Mouse (Mus musculus) cerebellum, adult 2 months (tissue): ENCODE data around the gene Ripk1. TPM values are rescaled to one million over a fixed set of nuclear protein-coding genes. Genes with fewer than 3 reads are reported as not detected.

Source experiments
- DNase-seq, 2 experiments: peaks; one replicate each; pipeline ENCODE4 v3.0.0; 2021
- H3K27ac ChIP-seq: fragments of 200-500 bp; 2 replicates; pipeline ENCODE4 v1.5.1; 2012; ENCODE audit warnings: low read length, control low read depth, inconsistent platforms; ENCODE audit not compliant: insufficient read depth
- H3K27me3 ChIP-seq: fragments of 200-500 bp; 2 replicates; pipeline ENCODE4 v1.6.1; 2012; ENCODE audit warnings: inconsistent platforms, mild to moderate bottlenecking, low read length, moderate library complexity; ENCODE audit not compliant: control insufficient read depth, insufficient read depth
- H3K4me1 ChIP-seq: fragments of 200-500 bp; 2 replicates; pipeline ENCODE4 v1.6.1; 2011; ENCODE audit warnings: low read length; ENCODE audit not compliant: control insufficient read depth, insufficient read depth
- H3K4me3 ChIP-seq: fragments of 200-500 bp; replicated peaks from 2 replicates; pipeline ENCODE3; 2011; ENCODE audit warnings: mild to moderate bottlenecking, low read depth, low read length, control low read depth; ENCODE audit not compliant: insufficient read depth
- CTCF ChIP-seq: fragments of 200-500 bp; IDR thresholded peaks from 2 replicates; pipeline ENCODE4 v1.5.1; 2011; ENCODE audit warnings: low read depth, mild to moderate bottlenecking, control low read depth, low read length, moderate library complexity, borderline replicate concordance; ENCODE audit not compliant: insufficient read depth
- POLR2A ChIP-seq: fragments of 200-500 bp; IDR thresholded peaks from 2 replicates; pipeline ENCODE4 v1.6.1; 2011; ENCODE audit warnings: low read length, control low read depth, borderline replicate concordance; ENCODE audit not compliant: insufficient read depth
- WGBS: fragments of 180-500 bp; shearing (Covaris S2); methylation state at CpG from one replicate; pipeline ENCODE4 v1.1.7; 2018; 5-methylcytosine and 5-hydroxymethylcytosine counted together
- polyA plus RNA-seq: library from polyadenylated mRNA; depleted of rRNA; stranded (reverse); fragments of >200 nt; gene quantifications from 2 replicates; pipeline ENCODE4 v1.2.3, GENCODE M21; 2012; rRNA removed

The Ripk1 gene
- polyA plus RNA-seq: 3.4 and 3.8 TPM in 2 replicates

GRCm38 (mm10) chr13:34002058-34003006, at the start of gene Ripk1, which contains the start of gene Serpinb6a:
Gene Ripk1, plus strand, starts transcription at chr13:34002363.
Gene Serpinb6a, minus strand, starts transcription at chr13:34002794.
- under 1% methylated on average over 91 of the region's 92 CpGs for WGBS

GRCm38 (mm10) chr13:33952947-33953346, 49.2 kb upstream of the Ripk1 start:
- WGBS: 86% methylated on average over 2 of the region's 2 CpGs
- no peaks in the 10 kb centered on the region for H3K27me3 ChIP-seq
- H3K27ac ChIP-seq: no peak overlapping the region
- no peak overlapping the region for H3K4me3 ChIP-seq
- no peaks in the 10 kb centered on the region for H3K4me1 ChIP-seq
- no peak for TF ChIP-seq POLR2A
- TF ChIP-seq CTCF: no peak
- no peak for DNase-seq

More at GRCm38 (mm10) chr13:34002058-34003006, at the start of gene Ripk1, which contains the start of gene Serpinb6a:
- Histone ChIP-seq H3K4me1 (no peaks in the 10 kb centered on the region; the same call in 1 of the 2 replicates), H3K27me3 (no peaks in the 10 kb centered on the region), H3K27ac (peak within 1 kb of the TSS; percentile 49), H3K4me3 (peak within 1 kb of the TSS; percentile 80)
- no peak; the same call in 1 of the 2 replicates for TF ChIP-seq POLR2A
- TF ChIP-seq CTCF: peak; percentile 34; the same call in 1 of the 2 replicates
- peak; percentile 89 for DNase-seq

GRCm38 (mm10) chr13:33956571-33957421, 45.4 kb upstream of the Ripk1 start:
- no peaks in the 10 kb centered on the region for H3K27me3 ChIP-seq
- H3K4me1 ChIP-seq: no peaks in the 10 kb centered on the region

GRCm38 (mm10) chr13:33959771-33960170, 42.4 kb upstream of the Ripk1 start:
- Histone ChIP-seq H3K27ac (no peak overlapping the region), H3K4me3 (no peak overlapping the region), H3K4me1 (no peaks in the 10 kb centered on the region), H3K27me3 (no peaks in the 10 kb centered on the region)
- no peak for DNase-seq
- WGBS: 96% methylated on average over 2 of the region's 2 CpGs
- TF ChIP-seq CTCF (no peak), POLR2A (no peak)

More at GRCm38 (mm10) chr13:33956571-33957421, 45.4 kb upstream of the Ripk1 start:
- Histone ChIP-seq H3K27ac (no peak overlapping the region), H3K4me3 (no peak overlapping the region)
- TF ChIP-seq POLR2A (no peak), CTCF (no peak; the same call in 1 of the 2 replicates)
- DNase-seq: peak in 1 of 2 experiments; percentile 45
- WGBS: 37% methylated on average over 6 of the region's 6 CpGs

GRCm38 (mm10) chr13:33964206-33965046, 37.7 kb upstream of the Ripk1 start, which contains the start of gene Nqo2:
Gene Nqo2, plus strand, starts transcription at chr13:33964687.
- TF ChIP-seq CTCF (peak; percentile 39; the same call in 1 of the 2 replicates), POLR2A (peak; percentile 41; the same call in 1 of the 2 replicates)
- 2% methylated on average over 22 of the region's 22 CpGs for WGBS
- H3K4me1 ChIP-seq: no peaks in the 10 kb centered on the region
- peak within 1 kb of the TSS; percentile 21; the same call in 1 of the 2 replicates for H3K27ac ChIP-seq
- DNase-seq: peak; percentile 69 to 72
- H3K27me3 ChIP-seq: no peaks in the 10 kb centered on the region
- peak within 1 kb of the TSS; percentile 92 for H3K4me3 ChIP-seq

- no peaks in the 10 kb centered on the region for H3K27me3 ChIP-seq
- no peaks in the 10 kb centered on the region for H3K4me1 ChIP-seq
- H3K4me3 ChIP-seq: peak overlapping the region; percentile 92
- no peak for DNase-seq
- no peak overlapping the region; the same call in 1 of the 2 replicates for H3K27ac ChIP-seq
- 33% methylated on average over 14 of the region's 14 CpGs for WGBS
- TF ChIP-seq CTCF (no peak), POLR2A (no peak)
These were observed 36.8 kb upstream of the Ripk1 start for GRCm38 (mm10) chr13:33965056-33966024.
